Mouse (Mus musculus) ovary, postnatal 36 days (tissue): ENCODE measurements around the gene Gm20716.

Source experiments
- DNase-seq: peaks from one replicate; pipeline ENCODE4 v3.0.0; 2022; ENCODE audit warnings: low spot score, mixed read lengths

Gm20716 gene

GRCm38 (mm10) chr2:168230026-168230728 is at the start of gene Gm20716, which contains the start of the genes Dpm1 and Mocs3:
TSS of gene Gm20716 (minus strand) at chr2:168230364.
TSS of gene Dpm1 (minus strand) at chr2:168230591.
TSS of gene Mocs3 (plus strand) at chr2:168230622.
- peak; percentile 83 for DNase-seq

DNA sequence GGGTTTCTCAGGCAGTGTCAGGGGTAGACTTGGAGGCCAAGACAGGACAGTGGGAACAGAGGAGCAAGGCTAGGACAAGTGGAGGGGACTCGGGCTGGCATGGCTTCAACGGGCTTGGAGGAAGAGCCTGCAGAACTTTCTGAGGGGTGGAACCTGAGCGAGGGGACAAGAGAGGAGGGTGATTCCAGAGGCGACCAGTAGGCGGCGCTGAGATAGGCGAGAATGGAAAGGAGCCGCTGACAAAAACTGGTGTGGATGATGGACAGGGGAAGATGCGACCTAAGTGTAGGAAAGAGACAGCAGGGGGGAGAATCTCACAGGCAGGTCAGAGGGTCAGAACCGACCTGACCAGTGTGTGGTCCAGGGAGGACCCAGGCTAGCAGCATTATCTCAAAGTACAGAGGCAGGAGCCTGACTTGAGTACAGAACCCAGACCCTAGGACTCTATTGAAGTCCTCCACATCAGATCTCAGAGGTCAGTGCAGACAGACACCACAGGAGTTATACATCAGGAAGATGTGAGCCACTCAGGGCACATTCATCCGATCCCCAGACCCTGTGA is 44.3 kb upstream of the Gm20716 start:
- peak; percentile 59 for DNase-seq

DNA sequence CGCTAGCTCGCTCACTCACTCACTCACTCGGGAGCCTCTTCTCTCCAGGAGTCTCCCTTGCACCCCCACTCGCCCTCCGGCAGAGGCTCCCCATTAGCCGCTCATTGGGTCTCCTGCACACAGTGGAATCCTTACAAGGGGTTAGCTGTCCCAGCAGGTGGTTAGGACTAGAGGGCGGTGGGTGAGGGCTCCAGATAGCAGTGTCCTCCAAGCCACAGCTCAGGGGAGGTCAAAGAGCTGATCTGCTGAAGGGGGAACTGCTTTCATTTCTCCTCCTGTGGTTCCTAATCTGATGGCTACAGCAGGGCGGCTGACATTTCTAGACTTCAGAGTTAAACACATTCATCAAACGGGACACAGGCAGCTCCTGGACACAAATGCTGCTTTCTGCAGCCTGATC is 43.2 kb upstream of the Gm20716 start:
- no peak for DNase-seq

DNA sequence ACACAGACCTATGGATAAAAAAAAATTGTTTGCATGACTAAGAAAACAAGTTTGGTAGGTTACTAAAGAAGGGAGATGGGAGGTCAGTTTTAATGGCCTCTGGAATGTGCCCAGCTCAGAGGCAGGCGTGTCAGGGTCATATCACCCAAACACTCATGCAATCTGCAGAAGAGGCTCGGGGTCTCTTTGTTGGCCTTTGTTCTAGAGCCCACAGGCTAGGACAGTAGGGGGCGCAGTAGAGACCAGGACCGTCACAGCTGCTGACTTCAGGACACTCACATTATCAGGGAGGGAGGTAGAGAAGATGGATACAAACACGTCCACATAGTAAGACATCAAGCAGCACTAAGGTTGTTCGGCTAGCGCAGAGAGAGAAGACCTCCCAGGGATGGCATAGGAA is 37.9 kb upstream of the Gm20716 start:
- no peak for DNase-seq

DNA sequence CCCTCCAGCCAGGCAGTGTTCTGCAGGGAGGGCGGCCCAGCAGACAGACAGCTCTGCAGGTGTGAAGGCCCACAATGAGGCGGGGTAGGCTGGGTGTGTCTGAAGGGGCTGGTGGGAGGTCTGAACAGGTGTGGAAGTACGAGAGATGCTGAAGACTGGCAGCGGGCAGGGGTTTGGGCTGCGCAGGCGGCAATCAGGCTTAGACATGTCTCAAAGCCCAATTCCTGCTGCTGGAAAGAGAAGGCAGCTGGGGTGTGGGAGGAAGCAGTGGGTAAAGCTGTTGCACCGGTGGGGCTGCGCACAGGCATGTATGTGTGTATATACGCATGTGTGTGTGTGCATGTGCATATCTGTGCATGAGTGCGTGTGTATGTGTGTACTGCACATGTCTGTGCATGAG is 30.7 kb upstream of the Gm20716 start:
- DNase-seq, result no peak

DNA sequence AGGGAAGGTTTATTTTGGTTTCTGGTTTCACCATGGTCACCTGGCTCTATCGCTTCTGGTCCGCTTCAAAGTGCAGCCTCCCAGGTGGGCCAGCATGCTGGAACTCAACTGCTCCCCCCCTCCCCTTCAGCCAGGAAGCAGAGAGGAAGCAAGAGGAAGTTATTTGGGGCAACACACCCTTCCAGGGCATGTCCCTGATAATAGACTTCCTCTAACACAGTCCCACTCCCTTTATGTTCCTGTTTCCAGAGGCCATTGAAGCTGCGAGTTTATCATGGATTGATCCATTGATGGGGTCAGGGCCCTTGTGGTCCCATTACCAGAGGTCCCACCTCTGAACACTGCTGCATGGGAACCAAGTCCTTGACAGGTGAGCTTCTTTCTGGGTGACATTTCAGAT is 30.0 kb upstream of the Gm20716 start:
- DNase-seq, result no peak

DNA sequence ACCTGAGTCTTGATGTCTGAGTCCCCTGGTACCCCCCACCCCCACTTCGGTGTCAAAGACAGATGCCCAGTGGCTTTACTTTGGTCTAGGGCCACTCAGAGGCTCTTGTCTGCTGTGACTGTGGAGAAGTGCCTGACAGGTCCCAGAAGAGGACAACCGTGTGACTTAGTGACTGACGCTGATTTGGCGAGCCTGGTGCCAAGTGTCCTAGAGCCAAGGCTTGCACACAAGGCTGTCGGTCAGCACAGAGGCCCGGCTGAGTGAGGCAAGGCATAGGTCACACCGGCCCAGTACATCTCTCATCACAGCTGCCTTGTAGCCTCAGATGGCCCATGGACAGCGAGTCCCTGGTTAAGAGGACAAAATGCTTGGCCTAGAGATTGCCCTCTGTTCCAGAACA is 28.9 kb upstream of the Gm20716 start:
- no peak for DNase-seq

DNA sequence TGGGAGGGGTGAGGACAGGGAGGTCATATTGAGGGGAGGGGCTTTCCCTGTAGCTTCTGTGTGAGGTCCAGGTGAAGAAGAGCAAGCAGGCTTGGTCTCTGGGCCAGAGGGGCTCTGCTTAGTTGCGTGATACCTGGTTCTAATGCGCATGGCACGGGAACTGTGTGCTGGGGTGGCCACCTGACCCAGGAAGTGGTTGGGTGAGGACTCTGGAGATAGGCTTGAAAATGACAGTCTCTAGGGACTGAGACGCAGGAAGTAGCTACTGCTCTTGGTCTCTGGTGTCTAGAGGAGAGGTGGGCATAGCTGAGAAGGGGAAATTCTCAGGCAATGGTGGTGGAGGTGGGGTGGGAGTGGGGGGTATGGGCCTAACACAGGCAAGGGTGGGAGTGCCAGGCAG is 27.0 kb upstream of the Gm20716 start:
- no peak for DNase-seq

DNA sequence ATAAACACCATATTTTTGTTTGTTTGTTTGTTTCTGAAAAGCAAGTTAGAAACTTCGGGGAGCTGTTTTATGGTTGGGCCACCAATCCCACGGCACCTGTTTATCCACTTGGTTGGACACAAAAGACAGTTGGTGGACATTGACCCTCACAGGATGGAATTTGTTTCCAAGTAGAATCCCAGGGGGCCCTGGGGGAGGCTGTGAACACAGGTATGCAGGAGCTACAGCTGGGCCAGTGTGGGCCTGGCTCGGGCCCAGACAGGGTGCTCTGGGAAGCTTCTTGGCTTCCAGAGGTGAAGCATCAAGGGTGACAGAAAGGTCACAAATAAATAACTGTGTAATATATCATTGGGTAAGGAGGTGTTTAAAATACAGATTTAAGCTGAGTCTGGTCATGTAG is 26.3 kb upstream of the Gm20716 start:
- DNase-seq, result no peak

- DNase-seq, result no peak
Measured at GRCm38 (mm10) chr2:168253822-168254221, 23.7 kb upstream of the Gm20716 start.

- no peak for DNase-seq
Measured at GRCm38 (mm10) chr2:168252639-168253292, 22.6 kb upstream of the Gm20716 start.

- peak; percentile 53 for DNase-seq
Measured at GRCm38 (mm10) chr2:168250270-168250669, 20.1 kb upstream of the Gm20716 start.

- no peak for DNase-seq
Measured at GRCm38 (mm10) chr2:168248856-168249245, 18.7 kb upstream of the Gm20716 start.

DNA sequence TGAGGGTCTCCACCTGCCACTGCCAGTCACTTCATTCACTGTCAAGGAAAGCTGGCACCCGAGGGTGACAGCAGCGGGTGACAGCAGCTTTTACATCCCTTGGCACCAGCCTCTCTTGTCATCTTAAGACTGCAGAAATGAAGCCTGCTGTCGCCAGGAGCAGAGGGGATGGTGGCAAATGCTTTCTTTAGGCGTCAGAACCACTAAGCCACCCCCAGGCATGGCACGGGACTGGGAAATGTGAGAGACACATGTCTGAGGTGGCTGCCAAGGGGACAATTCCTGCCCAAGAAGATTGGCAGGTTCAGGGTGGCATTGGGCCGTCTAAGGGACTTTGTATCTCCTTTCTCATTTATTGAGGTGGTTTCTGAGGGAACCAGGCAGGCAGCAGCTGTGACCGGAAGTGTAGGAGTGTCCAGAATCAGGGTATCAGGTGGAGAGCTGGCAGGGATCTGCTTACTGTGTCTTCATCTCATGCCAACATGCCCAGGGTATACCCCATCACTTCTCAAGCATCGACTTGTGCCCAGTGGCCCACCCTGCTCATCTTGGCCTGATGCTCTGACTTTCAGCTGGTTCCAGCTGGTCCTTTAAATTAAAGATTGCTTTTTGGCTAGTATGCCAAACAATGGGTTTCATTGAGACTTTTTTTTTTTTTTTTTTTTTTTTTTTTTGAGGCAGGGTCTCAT is 18.1 kb upstream of the Gm20716 start:
- DNase-seq, result no peak

DNA sequence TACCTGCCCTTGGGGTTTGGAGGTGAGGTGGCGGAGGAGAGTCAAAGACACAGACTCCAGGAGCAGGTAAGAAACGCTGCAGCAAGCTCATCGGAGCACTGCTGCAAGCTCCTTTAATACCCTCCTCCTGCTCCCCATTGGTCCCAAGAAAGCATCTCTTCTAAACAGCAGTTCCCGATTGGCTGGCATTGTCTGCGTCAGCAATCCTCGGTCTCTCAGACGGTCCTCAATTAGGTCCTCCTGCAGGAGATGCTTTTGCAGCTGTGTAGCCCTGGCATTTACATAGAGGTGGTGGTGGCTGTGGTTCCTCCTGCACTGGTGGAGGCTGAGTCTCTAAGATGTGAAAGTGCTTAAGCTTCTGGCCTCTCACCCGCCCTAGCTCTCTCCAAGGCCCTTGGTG is 15.4 kb upstream of the Gm20716 start:
- DNase-seq, result no peak

- no peak for DNase-seq
Measured at GRCm38 (mm10) chr2:168243278-168243677, 13.1 kb upstream of the Gm20716 start.

DNA sequence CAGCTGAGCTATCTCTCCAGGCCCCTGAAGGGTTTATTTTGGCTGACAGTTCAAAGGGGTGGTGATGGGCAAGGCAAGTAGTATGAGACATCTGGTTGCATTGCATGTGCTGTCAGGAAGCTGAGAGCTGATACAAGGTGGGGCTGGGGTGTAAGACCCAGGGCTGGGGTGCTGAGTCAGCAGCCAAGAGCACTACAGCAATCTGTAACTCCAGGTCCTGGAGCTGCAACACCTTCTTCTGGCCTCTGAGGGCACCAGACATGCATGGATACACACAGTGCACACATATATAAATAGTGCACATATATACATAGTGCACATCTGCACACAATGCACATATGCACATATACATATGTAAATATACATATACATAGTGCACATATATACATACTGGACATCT is 12.7 kb upstream of the Gm20716 start:
- DNase-seq, result no peak

DNA sequence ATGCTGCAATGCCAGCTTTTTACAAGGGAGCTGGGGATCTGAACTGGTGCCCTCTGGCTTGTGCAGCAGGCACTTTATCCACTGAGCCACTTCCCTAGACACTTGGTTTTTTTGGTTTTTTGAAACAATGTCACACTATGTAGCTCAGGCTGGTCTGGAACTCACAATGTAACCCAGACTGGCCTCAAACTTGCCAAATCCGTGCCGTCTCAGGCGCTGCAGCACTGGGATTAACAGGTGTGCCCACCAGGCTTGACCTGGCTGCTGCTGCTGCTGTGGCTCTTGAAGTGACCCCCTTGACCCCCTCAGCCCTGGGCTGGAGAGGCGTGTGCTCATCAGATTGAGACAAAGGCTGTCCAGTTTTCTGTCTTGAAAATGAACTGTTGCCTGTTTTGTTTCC is 8.2 kb upstream of the Gm20716 start:
- no peak for DNase-seq

GRCm38 (mm10) chr2:168233286-168233685 is 3.1 kb upstream of the Gm20716 start:
- DNase-seq, result no peak

DNA sequence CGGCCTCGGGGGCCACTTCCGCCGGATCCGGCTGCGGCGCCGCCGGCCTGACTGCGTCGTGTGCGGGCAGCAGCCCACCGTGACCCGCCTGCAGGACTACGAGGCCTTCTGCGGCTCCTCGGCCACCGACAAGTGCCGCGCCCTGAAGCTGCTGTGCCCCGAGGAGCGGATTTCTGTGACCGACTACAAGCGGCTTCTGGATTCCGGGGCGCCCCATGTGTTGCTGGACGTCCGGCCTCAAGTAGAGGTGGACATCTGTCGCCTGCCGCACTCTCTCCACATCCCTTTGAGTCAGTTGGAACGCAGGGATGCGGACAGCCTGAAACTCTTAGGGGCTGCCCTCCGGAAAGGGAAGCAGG is 1.3 kb upstream of the Gm20716 start:
- DNase-seq, result no peak

DNA sequence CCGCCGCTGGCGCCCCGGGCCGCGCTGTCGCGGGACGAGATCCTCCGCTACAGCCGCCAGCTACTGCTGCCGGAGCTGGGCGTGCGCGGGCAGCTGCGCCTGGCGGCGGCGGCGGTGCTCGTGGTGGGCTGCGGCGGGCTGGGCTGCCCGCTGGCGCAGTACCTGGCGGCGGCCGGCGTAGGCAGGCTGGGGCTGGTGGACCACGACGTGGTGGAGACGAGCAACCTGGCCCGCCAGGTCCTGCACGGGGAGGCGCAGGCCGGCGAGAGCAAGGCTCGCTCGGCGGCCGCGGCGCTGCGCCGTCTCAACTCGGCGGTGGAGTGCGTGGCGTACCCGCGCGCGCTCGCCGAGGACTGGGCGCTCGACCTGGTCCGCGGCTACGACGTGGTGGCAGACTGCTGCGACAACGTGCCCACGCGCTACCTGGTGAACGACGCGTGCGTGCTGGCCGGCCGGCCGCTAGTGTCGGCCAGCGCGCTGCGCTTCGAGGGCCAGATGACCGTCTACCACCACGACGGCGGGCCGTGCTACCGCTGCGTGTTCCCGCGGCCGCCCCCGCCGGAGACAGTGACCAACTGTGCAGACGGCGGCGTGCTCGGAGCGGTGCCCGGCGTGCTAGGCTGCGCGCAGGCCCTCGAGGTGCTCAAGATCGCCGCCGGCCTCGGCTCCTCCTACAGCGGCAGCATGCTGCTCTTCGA is 758 bp upstream of the Gm20716 start:
- DNase-seq, result no peak
